Mouse (Mus musculus) embryonic fibroblast, embryonic 13.5 days (primary cell): ENCODE measurements around the gene Galntl6. TPM values are rescaled to one million over a fixed set of nuclear protein-coding genes. Genes with fewer than 3 reads are reported as not detected.

Experiments used
- H3K27ac ChIP-seq: 2 replicates; pipeline ENCODE4 v1.5.1; 2012; ENCODE audit warnings: low read length, control low read depth, inconsistent platforms; ENCODE audit not compliant: insufficient read depth
- H3K4me1 ChIP-seq: 2 replicates; pipeline ENCODE4 v1.6.1; 2011; ENCODE audit warnings: low read length; ENCODE audit not compliant: control insufficient read depth, insufficient read depth
- H3K4me3 ChIP-seq: 2 replicates; pipeline ENCODE4 v1.5.1; 2011; ENCODE audit warnings: mild to moderate bottlenecking, control low read depth, low read length; ENCODE audit not compliant: insufficient read depth
- CTCF ChIP-seq: IDR thresholded peaks from 2 replicates; pipeline ENCODE4 v1.5.1; 2011; ENCODE audit warnings: mild to moderate bottlenecking, control low read depth, low read length, moderate library complexity, borderline replicate concordance; ENCODE audit not compliant: insufficient read depth
- POLR2A ChIP-seq: IDR thresholded peaks from 2 replicates; pipeline ENCODE4 v1.6.1; 2011; ENCODE audit warnings: low read depth, mild to moderate bottlenecking, control low read depth, low read length, moderate library complexity
- polyA plus RNA-seq: library from polyadenylated mRNA; stranded (reverse); fragments of >200 nt; gene quantifications from 2 replicates; pipeline ENCODE4 v1.2.4, GENCODE M21; 2011; ENCODE audit warnings: low read depth; ENCODE audit not compliant: missing spikeins, insufficient read length

Galntl6 gene
- polyA plus RNA-seq, 1 experiment = not detected

GRCm38 (mm10) chr8:57920326-57920903 is 992.0 kb downstream of the Galntl6 start:
- Histone ChIP-seq H3K4me1 (no peaks in the 10 kb centered on the region), H3K27ac (no peak overlapping the region), H3K4me3 (no peak overlapping the region)
- TF ChIP-seq POLR2A (no peak), CTCF (no peak)

DNA sequence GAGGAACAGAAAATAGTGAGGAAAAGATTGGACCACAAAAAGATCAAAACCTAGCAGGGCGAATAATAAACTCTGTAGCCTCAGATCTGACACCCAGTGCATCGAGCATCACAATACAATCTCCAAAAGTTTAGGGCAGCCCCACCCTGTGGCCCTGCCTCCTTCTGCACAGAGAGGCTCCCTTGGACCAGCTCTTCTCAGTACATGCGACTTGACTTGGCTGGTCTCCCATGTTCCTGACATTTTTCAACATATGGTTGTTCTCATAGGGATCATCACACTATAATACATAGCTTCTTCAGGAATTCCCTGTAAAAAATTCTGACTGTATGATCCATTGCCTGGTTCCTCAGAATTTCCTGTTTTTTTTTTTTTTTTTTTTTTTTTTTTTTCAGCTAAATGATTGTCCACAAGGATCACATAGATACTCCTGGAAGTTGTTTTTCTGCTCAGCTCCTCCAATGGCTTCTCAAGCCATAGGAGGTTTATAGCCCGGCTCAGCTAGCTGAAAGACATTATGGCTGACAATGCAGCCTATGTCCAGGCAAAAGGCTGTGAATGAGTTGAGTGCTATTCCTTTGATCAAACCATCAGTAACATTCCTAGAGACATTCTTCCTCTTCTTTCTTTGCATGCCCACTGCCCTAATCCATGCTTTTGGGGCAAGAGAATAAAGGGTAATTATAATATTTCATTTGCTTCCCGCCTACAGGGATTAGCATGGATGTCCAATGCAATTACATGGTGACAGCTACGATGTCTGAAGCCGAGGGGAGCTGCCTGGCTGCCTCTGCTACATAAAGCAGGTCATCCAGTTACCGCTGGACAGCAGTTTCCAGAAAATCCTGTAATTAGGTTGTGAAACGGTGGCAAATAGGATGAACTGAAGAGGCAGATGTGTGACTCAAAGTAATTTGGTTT is 993.5 kb downstream of the Galntl6 start:
- Histone ChIP-seq H3K4me1 (no peaks in the 10 kb centered on the region), H3K27ac (no peak overlapping the region)

GRCm38 (mm10) chr8:57893360-57893759 is 1019.1 kb downstream of the Galntl6 start:
- Histone ChIP-seq H3K4me3 (no peak overlapping the region), H3K27ac (no peak overlapping the region), H3K4me1 (no peaks in the 10 kb centered on the region)
- TF ChIP-seq POLR2A (no peak), CTCF (no peak)

More for the DNA sequence above, 993.5 kb downstream of the Galntl6 start:
- TF ChIP-seq POLR2A = no peak
- no peak for TF ChIP-seq CTCF
- H3K4me3 ChIP-seq = no peak overlapping the region

- no peak for TF ChIP-seq CTCF
- no peak for TF ChIP-seq POLR2A
- no peak overlapping the region for H3K27ac ChIP-seq
Observed at GRCm38 (mm10) chr8:57892115-57892514, 1020.3 kb downstream of the Galntl6 start.

DNA sequence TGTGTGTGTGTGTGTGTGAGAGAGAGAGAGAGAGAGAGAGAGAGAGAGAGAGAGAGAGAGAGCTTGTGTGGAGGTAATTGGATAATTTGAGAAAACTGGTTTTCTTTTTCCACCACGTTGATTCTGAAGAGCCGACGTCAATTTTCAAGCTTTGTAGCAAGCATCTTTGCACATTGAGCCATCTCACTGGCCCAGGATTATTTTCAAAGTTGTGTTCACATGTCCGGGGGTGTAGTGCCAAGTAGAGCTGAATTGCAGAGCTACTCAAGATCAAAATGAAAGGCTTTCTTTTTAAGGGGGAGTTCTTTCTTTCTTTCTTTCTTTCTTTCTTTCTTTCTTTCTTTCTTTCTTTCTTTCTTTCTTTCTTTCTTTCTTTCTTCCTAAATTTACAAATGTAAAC is 1022.3 kb downstream of the Galntl6 start:
- H3K27ac ChIP-seq = no peak overlapping the region
- TF ChIP-seq POLR2A (no peak), CTCF (no peak)

More at GRCm38 (mm10) chr8:57892115-57892514, 1020.3 kb downstream of the Galntl6 start:
- no peaks in the 10 kb centered on the region for H3K4me1 ChIP-seq
- no peak overlapping the region for H3K4me3 ChIP-seq

GRCm38 (mm10) chr8:57888831-57889230 is 1023.6 kb downstream of the Galntl6 start:
- H3K27ac ChIP-seq = no peak overlapping the region
- TF ChIP-seq CTCF (no peak), POLR2A (no peak)
- no peaks in the 10 kb centered on the region for H3K4me1 ChIP-seq
- H3K4me3 ChIP-seq = no peak overlapping the region

More for the DNA sequence above, 1022.3 kb downstream of the Galntl6 start:
- Histone ChIP-seq H3K4me1 (no peaks in the 10 kb centered on the region), H3K4me3 (no peak overlapping the region)

- H3K4me3 ChIP-seq = no peak overlapping the region
- TF ChIP-seq POLR2A (no peak), CTCF (no peak)
- no peak overlapping the region for H3K27ac ChIP-seq
- no peaks in the 10 kb centered on the region for H3K4me1 ChIP-seq
Observed at GRCm38 (mm10) chr8:57879452-57879851, 1033.0 kb downstream of the Galntl6 start.

DNA sequence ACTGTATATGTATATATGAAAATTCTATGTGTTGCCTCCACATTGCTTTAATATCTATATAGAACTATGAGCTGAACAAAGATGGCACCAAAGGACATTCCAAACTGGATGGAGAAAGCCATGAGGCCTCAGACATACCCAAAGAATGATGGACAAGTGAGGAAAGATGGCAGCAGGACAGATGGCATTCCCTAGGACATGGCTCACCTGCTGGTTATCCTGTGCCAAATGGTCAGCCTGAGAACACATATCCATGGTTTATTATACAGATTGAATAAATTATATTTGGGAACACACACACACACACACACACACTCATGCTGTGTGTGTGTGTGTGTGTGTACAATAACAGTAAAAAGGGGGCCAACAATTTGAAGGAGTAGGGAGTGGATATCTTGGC is 1063.4 kb downstream of the Galntl6 start:
- no peak for TF ChIP-seq CTCF
- no peak for TF ChIP-seq POLR2A
- Histone ChIP-seq H3K4me3 (no peak overlapping the region), H3K27ac (no peak overlapping the region), H3K4me1 (no peaks in the 10 kb centered on the region)

- H3K4me1 ChIP-seq = no peaks in the 10 kb centered on the region
- no peak overlapping the region for H3K4me3 ChIP-seq
- no peak overlapping the region for H3K27ac ChIP-seq
- TF ChIP-seq CTCF (no peak), POLR2A (no peak)
Observed at GRCm38 (mm10) chr8:57843461-57843860, 1069.0 kb downstream of the Galntl6 start.

GRCm38 (mm10) chr8:57842462-57843391 is 1069.7 kb downstream of the Galntl6 start:
- H3K4me1 ChIP-seq = no peaks in the 10 kb centered on the region
- H3K4me3 ChIP-seq = no peak overlapping the region
- TF ChIP-seq CTCF (no peak), POLR2A (no peak)
- no peak overlapping the region for H3K27ac ChIP-seq
